Mouse (Mus musculus): ENCODE measurements at regions not wholly inside any gene's neighbourhood (a gene's known extent, or its start where the extent isn't known, plus 50 kb on each side); places are given as distances from the start of the nearest gene placed in this dataset.
A peak's percentile ranks its signal among the peaks of the same experiment; 100 is the strongest.

- no peak overlapping the region for H3K9ac ChIP-seq
- H3K27me3 ChIP-seq = no peaks in the 10 kb centered on the region
- WGBS = 85% methylated on average over 1 of the region's 1 CpGs
- no peak overlapping the region for H3K27ac ChIP-seq (replicated peaks)
- no peak overlapping the region for H3K4me2 ChIP-seq
- ATAC-seq (ENCODE audit: low read depth) = no peak
- H3K36me3 ChIP-seq = no peaks in the 10 kb centered on the region
- no peak overlapping the region for H3K4me3 ChIP-seq
- no peaks in the 10 kb centered on the region for H3K9me3 ChIP-seq
- H3K4me1 ChIP-seq (replicated peaks) = peaks cover 10% of the 10 kb centered on the region
Observed at GRCm38 (mm10) chr13:111100448-111100847, 154.4 kb upstream of the Actbl2 start.

- Histone ChIP-seq H3K27ac (replicated peaks) (no peak overlapping the region), H3K9me3 (no peaks in the 10 kb centered on the region), H3K27me3 (no peaks in the 10 kb centered on the region), H3K4me2 (no peak overlapping the region), H3K9ac (no peak overlapping the region), H3K4me3 (no peak overlapping the region), H3K36me3 (no peaks in the 10 kb centered on the region), H3K4me1 (replicated peaks) (peaks cover 6% of the 10 kb centered on the region; the same call in 1 of the 2 replicates)
- 69% methylated on average over 4 of the region's 4 CpGs for WGBS
- peak; percentile 74 for ATAC-seq (ENCODE audit: low read depth)
Observed at GRCm38 (mm10) chr13:111104567-111105219, 150.1 kb upstream of the Actbl2 start.

- H3K4me2 ChIP-seq = no peak overlapping the region
- ATAC-seq (ENCODE audit: low read depth) = no peak
- H3K4me1 ChIP-seq (replicated peaks) = no peaks in the 10 kb centered on the region
- H3K9ac ChIP-seq = no peak overlapping the region
- H3K36me3 ChIP-seq = no peaks in the 10 kb centered on the region
- H3K27ac ChIP-seq (replicated peaks) = no peak overlapping the region
- H3K9me3 ChIP-seq = no peaks in the 10 kb centered on the region
- H3K27me3 ChIP-seq = no peaks in the 10 kb centered on the region
- H3K4me3 ChIP-seq = no peak overlapping the region
- WGBS = 88% methylated on average over 3 of the region's 3 CpGs
Observed at GRCm38 (mm10) chr13:111131108-111131507, 123.7 kb upstream of the Actbl2 start.

- Histone ChIP-seq H3K27ac (replicated peaks) (no peak overlapping the region), H3K27me3 (no peaks in the 10 kb centered on the region), H3K4me2 (no peak overlapping the region), H3K9ac (no peak overlapping the region), H3K9me3 (no peaks in the 10 kb centered on the region), H3K4me1 (replicated peaks) (no peaks in the 10 kb centered on the region), H3K4me3 (no peak overlapping the region), H3K36me3 (no peaks in the 10 kb centered on the region)
- no peak for ATAC-seq (ENCODE audit: low read depth)
- 89% methylated on average over 3 of the region's 3 CpGs for WGBS
Observed at GRCm38 (mm10) chr13:111136392-111136791, 118.4 kb upstream of the Actbl2 start.

- WGBS = 65% methylated on average over 7 of the region's 7 CpGs
- Histone ChIP-seq H3K36me3 (no peaks in the 10 kb centered on the region), H3K4me2 (no peak overlapping the region), H3K27ac (replicated peaks) (peak overlapping the region; percentile 61), H3K4me3 (no peak overlapping the region), H3K27me3 (no peaks in the 10 kb centered on the region), H3K9me3 (no peaks in the 10 kb centered on the region), H3K9ac (no peak overlapping the region), H3K4me1 (replicated peaks) (no peaks in the 10 kb centered on the region)
- no peak; the same call in 1 of the 2 replicates for ATAC-seq (ENCODE audit: low read depth)
Observed at GRCm38 (mm10) chr13:111142757-111143420, 111.9 kb upstream of the Actbl2 start.

GRCm38 (mm10) chr13:111144721-111145120 is 110.1 kb upstream of the Actbl2 start:
- H3K4me1 ChIP-seq (replicated peaks) = no peaks in the 10 kb centered on the region
- no peaks in the 10 kb centered on the region for H3K9me3 ChIP-seq
- no peak overlapping the region for H3K4me2 ChIP-seq
- 89% methylated on average over 3 of the region's 3 CpGs for WGBS
- ATAC-seq (ENCODE audit: low read depth) = no peak
- no peak overlapping the region for H3K27ac ChIP-seq (replicated peaks)
- H3K27me3 ChIP-seq = no peaks in the 10 kb centered on the region
- H3K36me3 ChIP-seq = no peaks in the 10 kb centered on the region
- no peak overlapping the region for H3K9ac ChIP-seq
- H3K4me3 ChIP-seq = no peak overlapping the region

GRCm38 (mm10) chr13:111157921-111158638 is 96.7 kb upstream of the Actbl2 start:
- H3K4me1 ChIP-seq (replicated peaks) = no peaks in the 10 kb centered on the region
- no peaks in the 10 kb centered on the region for H3K36me3 ChIP-seq
- H3K4me2 ChIP-seq = no peak overlapping the region
- H3K27me3 ChIP-seq = no peaks in the 10 kb centered on the region
- H3K4me3 ChIP-seq = no peak overlapping the region
- WGBS = 71% methylated on average over 14 of the region's 14 CpGs
- no peak overlapping the region for H3K9ac ChIP-seq
- H3K27ac ChIP-seq (replicated peaks) = no peak overlapping the region
- H3K9me3 ChIP-seq = no peaks in the 10 kb centered on the region
- no peak for ATAC-seq (ENCODE audit: low read depth)

GRCm38 (mm10) chr13:111159498-111159897 is 95.3 kb upstream of the Actbl2 start:
- Histone ChIP-seq H3K27me3 (no peaks in the 10 kb centered on the region), H3K9ac (no peak overlapping the region), H3K27ac (replicated peaks) (no peak overlapping the region), H3K4me3 (no peak overlapping the region), H3K36me3 (no peaks in the 10 kb centered on the region), H3K4me2 (no peak overlapping the region), H3K9me3 (no peaks in the 10 kb centered on the region), H3K4me1 (replicated peaks) (no peaks in the 10 kb centered on the region)
- ATAC-seq (ENCODE audit: low read depth) = no peak

GRCm38 (mm10) chr13:111165538-111165937 is 89.3 kb upstream of the Actbl2 start:
- Histone ChIP-seq H3K36me3 (no peaks in the 10 kb centered on the region), H3K4me2 (no peak overlapping the region), H3K4me1 (replicated peaks) (peaks cover 3% of the 10 kb centered on the region; the same call in 1 of the 2 replicates), H3K9ac (no peak overlapping the region), H3K27ac (replicated peaks) (no peak overlapping the region), H3K9me3 (no peaks in the 10 kb centered on the region), H3K27me3 (no peaks in the 10 kb centered on the region), H3K4me3 (no peak overlapping the region)
- ATAC-seq (ENCODE audit: low read depth) = no peak
- 74% methylated on average over 2 of the region's 2 CpGs for WGBS

GRCm38 (mm10) chr13:111170269-111171165 is 84.3 kb upstream of the Actbl2 start:
- peaks cover 6% of the 10 kb centered on the region; the same call in 1 of the 2 replicates for H3K4me1 ChIP-seq (replicated peaks)
- H3K4me2 ChIP-seq = no peak overlapping the region
- H3K27ac ChIP-seq (replicated peaks) = no peak overlapping the region
- H3K36me3 ChIP-seq = no peaks in the 10 kb centered on the region
- no peak for ATAC-seq (ENCODE audit: low read depth)
- WGBS = 70% methylated on average over 5 of the region's 5 CpGs
- H3K27me3 ChIP-seq = no peaks in the 10 kb centered on the region
- no peaks in the 10 kb centered on the region for H3K9me3 ChIP-seq
- no peak overlapping the region for H3K4me3 ChIP-seq
- no peak overlapping the region for H3K9ac ChIP-seq

- no peak overlapping the region for H3K4me3 ChIP-seq
- H3K36me3 ChIP-seq = no peaks in the 10 kb centered on the region
- H3K9ac ChIP-seq = no peak overlapping the region
- no peaks in the 10 kb centered on the region for H3K4me1 ChIP-seq (replicated peaks)
- no peaks in the 10 kb centered on the region for H3K27me3 ChIP-seq
- 81% methylated on average over 6 of the region's 6 CpGs for WGBS
- no peak overlapping the region for H3K4me2 ChIP-seq
- H3K9me3 ChIP-seq = no peaks in the 10 kb centered on the region
- no peak overlapping the region for H3K27ac ChIP-seq (replicated peaks)
- ATAC-seq (ENCODE audit: low read depth) = no peak
Observed at GRCm38 (mm10) chr13:111179186-111179585, 75.6 kb upstream of the Actbl2 start.

GRCm38 (mm10) chr13:111183293-111183692 is 71.5 kb upstream of the Actbl2 start:
- Histone ChIP-seq H3K4me1 (replicated peaks) (no peaks in the 10 kb centered on the region), H3K9ac (no peak overlapping the region), H3K4me3 (no peak overlapping the region), H3K27me3 (no peaks in the 10 kb centered on the region), H3K9me3 (no peaks in the 10 kb centered on the region), H3K4me2 (no peak overlapping the region), H3K36me3 (no peaks in the 10 kb centered on the region), H3K27ac (replicated peaks) (no peak overlapping the region)
- no peak for ATAC-seq (ENCODE audit: low read depth)
- WGBS = 52% methylated on average over 2 of the region's 2 CpGs
